Mouse (Mus musculus) bone marrow macrophage, adult 2 months (primary cell): ENCODE data around the gene Hsf4.

Source experiments
- CTCF ChIP-seq: IDR thresholded peaks from 2 replicates; pipeline ENCODE4 v1.5.1; 2012; ENCODE audit warnings: low read depth, mild to moderate bottlenecking, low read length, moderate library complexity
- POLR2A ChIP-seq: IDR thresholded peaks from 2 replicates; pipeline ENCODE4 v1.6.1; 2012; ENCODE audit warnings: mild to moderate bottlenecking, low read depth, low read length, borderline replicate concordance

DNA sequence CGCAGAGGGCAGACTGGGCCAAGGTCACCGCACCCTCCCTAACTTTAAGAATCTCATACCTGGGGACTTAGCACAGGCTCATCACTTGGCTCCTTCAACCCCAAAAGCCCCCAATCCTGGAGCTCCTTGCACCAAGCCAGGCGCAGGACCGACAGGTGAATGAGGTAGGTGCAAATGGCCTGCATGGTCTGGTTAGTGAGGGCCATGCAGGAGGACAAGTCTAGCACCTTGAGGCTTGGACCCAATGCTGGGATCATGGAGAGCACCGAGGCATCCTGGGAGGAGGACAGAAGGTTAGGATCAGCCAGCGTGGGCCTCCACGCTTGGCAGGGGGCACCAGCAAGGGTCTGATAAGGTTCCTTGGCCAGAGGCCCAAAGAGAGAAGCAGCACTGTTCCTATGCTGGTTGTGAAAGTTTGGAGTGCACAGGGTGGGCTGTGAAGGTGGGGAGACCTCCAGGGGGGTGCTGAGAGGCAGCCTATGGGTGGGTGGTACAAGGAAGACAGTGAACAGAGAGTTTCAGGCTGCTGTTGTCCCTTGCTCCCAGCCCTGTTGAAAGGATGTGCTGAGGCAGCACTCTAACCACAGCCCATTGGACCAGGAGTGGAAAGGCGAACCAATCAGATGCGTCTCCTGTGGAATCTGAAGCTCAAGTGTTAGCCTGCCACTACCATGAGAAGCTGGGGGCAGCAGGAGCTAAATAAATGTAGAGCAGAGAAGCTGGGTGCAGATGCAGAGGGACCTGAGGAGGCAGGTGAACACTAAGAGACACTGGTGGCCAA, 44.2 kb downstream of the Hsf4 start:
- no peak for TF ChIP-seq CTCF
- TF ChIP-seq POLR2A = no peak
